Mouse (Mus musculus) left cerebral cortex, postnatal 14 days (tissue): ENCODE results near the gene Gm16451. TPM values are rescaled to one million over a fixed set of nuclear protein-coding genes. Genes with fewer than 3 reads are reported as not detected.
"Not testable (repeated sequence)": the region's sequence is repeated elsewhere in the genome, so short reads cannot be mapped to it uniquely, and the experiment has no call there.

Experiments used
- DNase-seq, 2 experiments: peaks; one replicate each; pipeline ENCODE4 v3.0.0; 2021 to 2022; ENCODE audit warnings: low spot score in 2 of 2, mixed read lengths in 1 of 2
- intact Hi-C: fragments of 180-260 bp; cut with DNase I; formaldehyde crosslinking; loops from one replicate; pipeline ENCODE4 v1.15.1; 2025
- long read RNA-seq, 2 experiments: library from polyadenylated mRNA; stranded (forward); transcript quantifications; one replicate each; pipeline ENCODE4 v2.0.0; 2021
- total RNA-seq, 2 experiments: library from RNA; stranded (reverse); gene quantifications; 2 replicates each; pipeline ENCODE4 v1.2.3; 2021

The Gm16451 gene
- not detected for total RNA-seq
- long read RNA-seq, experiment 1: 0 reads
- long read RNA-seq, experiment 2: 0 reads

DNA sequence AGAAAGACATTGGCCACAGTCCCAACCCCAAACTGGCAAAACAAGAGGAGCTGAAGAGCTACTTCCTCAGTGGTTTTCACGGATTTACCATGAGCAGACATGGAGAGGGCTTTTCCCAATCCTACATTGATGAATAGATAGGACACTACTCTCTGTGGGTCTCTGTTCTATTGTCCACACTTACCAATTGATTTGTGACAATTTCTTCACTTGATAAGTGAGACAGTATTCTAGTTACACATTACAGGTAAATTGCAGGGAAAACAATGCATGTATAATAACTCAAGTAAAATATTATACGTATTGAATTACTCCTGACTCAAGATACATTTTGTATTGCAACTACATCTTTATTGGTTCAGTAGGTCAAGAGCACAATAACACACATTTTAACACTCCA, at the start of gene Gm16451:
Gene Gm16451, minus strand, starts transcription at position 101 of the 400 bp plus-strand sequence.
- intact Hi-C loops, DNase-seq: not testable (repeated sequence)

DNA sequence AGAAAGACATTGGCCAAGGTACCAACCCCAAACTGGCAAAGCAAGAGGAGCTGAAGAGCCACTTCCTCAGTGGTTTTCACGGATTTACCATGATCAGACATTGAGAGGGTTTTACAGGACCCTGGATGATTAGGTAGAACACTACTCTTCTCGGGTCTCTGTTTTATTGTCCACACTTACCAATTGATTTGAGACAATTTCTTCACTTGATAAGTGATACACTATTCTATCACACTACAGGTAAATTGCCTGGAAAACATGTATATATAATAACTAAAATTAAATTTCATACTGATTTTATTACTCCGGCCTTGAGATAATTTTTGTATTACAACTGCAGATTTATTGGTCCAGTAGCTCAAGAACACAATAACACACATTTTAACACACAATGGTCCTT, 45.9 kb upstream of the Gm16451 start, which contains the start of gene Vmn1r142:
Gene Vmn1r142, minus strand, starts transcription at position 101 of the 400 bp plus-strand sequence.
- not testable (repeated sequence) for DNase-seq

DNA sequence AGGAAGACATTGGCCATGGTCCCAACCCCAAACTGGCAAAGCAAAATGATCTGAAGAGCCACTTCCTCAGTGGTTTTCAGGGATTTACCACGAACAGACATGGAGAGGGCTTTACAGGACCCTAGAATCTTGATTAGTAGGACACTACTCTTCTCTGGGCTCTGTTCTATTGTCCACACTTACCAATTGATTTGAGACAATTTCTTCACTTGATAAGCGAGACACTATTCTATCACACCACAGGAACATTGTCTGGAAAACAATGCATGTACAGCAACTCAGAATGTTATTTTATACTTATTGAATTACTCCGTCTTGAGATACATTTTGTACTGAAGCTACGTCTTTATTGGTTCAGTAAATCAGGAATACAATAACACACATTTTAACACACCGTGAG, 16.6 kb upstream of the Gm16451 start, which contains the start of gene Gm10666:
Gene Gm10666, minus strand, starts transcription at position 101 of the 400 bp plus-strand sequence.
- intact Hi-C loops, DNase-seq: not testable (repeated sequence)

More for the DNA sequence above, 45.9 kb upstream of the Gm16451 start, which contains the start of gene Vmn1r142:
- intact Hi-C loops: not testable (repeated sequence)

DNA sequence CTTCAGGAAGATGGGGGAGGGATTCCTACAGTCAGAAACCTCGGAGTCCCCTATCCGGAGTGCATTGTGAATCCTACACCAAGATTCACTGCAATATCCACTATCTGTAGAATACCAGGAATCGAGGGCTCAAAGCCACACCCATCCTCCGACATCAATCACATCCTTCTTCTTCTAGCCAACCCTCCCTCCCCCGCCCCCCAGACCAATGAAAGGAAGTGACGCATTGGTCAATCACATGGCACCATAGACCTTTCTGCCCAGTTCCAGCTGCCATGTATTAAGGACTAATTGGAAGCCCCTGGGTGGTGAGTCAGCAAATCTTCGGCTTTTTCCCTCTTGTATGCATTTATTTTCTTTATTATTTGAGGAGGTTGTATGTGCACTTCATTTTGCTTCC, 49.3 kb downstream of the Gm16451 start, which contains the start of gene Vmn1r139:
Gene Vmn1r139, plus strand, starts transcription at position 301 of the 400 bp plus-strand sequence.
- DNase-seq, intact Hi-C loops: not testable (repeated sequence)

Other genes starting within 250 kb of the Gm16451 start
- gene Gm5891, start 197.0 kb downstream of the Gm16451 start, total RNA-seq: not detected
- gene Vmn1r137, start 123.7 kb downstream of the Gm16451 start, total RNA-seq: not detected
- gene Vmn1r138, start 89.3 kb downstream of the Gm16451 start, total RNA-seq: not detected
- not detected for gene Gm6176, start 61.9 kb downstream of the Gm16451 start, total RNA-seq
- gene Vmn1r139, start 49.2 kb downstream of the Gm16451 start, total RNA-seq: not detected
- gene Gm10666, start 16.5 kb upstream of the Gm16451 start, total RNA-seq: not detected
- not detected for gene Vmn1r142, start 45.8 kb upstream of the Gm16451 start, total RNA-seq
- gene Vmn1r143, start 71.1 kb upstream of the Gm16451 start, total RNA-seq: not detected
- not detected for gene Gm8653, start 83.0 kb upstream of the Gm16451 start, total RNA-seq
- gene Gm8453, start 111.2 kb upstream of the Gm16451 start, total RNA-seq: not detected
- not detected for gene Gm4187, start 211.5 kb upstream of the Gm16451 start, total RNA-seq